Mouse (Mus musculus): ENCODE data around the gene Iqgap3.

DNA sequence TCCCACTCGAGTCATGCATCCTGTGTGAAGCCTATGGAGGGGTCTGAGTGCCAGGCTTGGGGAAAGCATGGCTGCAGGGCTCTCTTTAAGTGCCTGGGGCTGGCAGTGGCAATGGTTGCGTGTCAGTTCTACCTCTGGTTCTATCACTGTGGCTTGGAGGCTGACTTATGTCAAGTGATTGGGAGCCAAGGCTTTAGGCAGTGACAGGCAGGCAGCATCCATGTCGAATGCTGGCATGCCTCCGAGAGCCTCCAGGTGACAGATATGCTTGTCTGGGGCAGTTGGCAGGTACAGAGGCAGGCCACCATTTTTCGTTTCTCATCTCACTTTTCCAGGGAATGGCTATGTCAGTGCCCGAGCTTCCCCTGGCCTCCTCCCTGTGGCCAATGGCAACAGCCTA is 79.1 kb downstream of the Iqgap3 start:
- TF ChIP-seq FLI1 (IDR thresholded peaks at IDR 0.05; ENCODE audit: low read length) (no peak), GATA1 (IDR thresholded peaks at IDR 0.05; ENCODE audit: borderline replicate concordance, low read length) (no peak)
